Mouse (Mus musculus): ENCODE results near the gene B9d1.

The B9d1 gene

DNA sequence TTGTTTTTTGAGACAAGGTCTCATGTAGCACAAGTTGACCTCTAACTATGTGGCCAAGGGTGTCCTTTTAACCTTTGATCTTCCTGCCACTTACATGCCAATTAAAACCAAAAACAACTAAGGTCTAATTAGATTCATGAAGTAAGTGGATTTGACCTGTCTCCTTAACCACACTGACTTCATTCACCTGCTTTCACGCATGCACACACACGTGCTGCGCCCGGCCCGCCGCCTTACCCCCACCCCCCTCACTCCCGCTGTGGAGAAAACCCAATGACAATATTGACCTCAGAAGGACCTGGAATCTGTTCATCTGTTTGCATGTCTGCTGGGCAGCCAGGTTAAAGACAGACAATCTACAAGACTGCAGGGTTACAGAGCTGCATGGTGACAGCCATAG is 35.7 kb downstream of the B9d1 start:
- no peak for DNase-seq (ENCODE audit: low spot score in 2 of 2)

DNA sequence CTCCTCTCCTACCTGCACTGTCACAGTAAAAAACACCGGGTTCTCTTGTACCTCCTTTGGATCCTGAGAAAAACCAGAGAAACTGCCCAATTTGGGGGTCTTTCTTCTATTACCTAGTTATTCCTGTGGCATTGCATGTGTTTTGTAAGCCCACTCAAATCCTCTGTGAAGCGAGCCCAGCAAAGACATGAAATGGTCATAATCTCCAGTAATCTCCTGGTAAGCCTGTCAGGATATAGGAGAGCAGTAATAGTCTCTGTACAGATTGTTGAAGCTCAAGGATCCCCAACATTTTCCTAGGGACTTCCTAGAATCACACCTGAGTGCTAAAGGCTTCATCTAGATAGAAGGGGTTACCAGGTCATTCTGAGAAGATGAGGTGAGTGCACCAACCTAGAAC is 36.2 kb downstream of the B9d1 start:
- DNase-seq (ENCODE audit: low spot score in 2 of 2): no peak

- no peak for DNase-seq (ENCODE audit: low spot score in 2 of 2)
These were observed 40.6 kb downstream of the B9d1 start for GRCm38 (mm10) chr11:61545586-61545985.

- no peak for DNase-seq (ENCODE audit: low spot score in 2 of 2)
These were observed 41.5 kb downstream of the B9d1 start for GRCm38 (mm10) chr11:61546452-61546851.

DNA sequence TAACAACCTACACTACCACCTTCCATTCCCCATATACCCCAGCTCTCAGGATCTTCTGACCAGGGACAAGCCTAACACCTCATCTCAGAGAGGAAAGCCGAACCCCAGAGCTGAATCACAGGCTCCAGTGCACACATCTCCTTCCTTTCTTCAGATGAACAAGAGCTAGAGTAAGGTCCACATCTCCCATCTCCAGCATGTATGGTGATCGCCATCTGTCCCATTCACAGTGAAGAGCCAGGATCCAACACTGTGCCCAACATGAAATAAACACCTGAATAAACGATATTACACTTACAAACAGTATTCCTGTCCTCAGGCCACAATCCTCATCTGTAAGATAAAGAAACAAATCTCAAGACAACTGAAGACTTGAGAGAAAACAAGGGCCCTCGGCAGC is 42.8 kb downstream of the B9d1 start:
- no peak for DNase-seq (ENCODE audit: low spot score in 2 of 2)

GRCm38 (mm10) chr11:61550631-61551030 is 45.7 kb downstream of the B9d1 start:
- no peak for DNase-seq (ENCODE audit: low spot score in 2 of 2)

DNA sequence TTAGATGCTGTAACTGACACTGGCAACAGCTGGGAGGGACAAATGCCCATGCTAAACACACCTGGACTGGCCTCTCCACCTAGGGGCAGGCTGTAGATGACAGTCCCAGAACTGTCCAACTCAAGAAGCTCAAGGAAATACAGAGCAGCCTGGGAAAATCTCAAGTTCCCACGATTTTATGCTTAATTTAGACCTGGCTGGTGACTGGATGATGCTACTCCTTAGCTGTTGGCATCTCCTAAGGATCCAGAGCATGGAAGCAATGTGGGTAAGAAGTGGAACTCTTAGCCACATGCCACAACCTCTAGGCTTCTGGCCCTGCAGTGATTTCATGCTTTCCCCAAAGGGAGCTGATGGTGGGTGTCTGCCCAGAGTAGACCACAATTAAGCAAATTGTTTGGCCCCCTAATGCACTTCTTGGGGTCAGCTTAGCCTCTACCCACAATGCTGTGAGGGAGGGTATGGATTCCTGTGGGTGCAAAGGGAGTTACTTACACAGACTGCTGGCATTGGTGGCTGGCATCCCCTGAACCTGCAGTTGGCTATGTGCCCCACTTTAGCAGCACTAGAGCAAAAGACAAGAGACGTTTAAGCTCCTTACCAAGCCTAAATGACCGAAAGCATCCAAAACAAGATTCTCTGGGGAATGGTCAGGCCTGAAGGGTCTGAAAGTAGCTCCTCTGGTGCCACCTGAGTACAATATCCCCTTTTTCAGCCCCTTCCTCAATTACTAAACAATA is 48.2 kb downstream of the B9d1 start:
- DNase-seq (ENCODE audit: low spot score in 2 of 2): no peak

DNA sequence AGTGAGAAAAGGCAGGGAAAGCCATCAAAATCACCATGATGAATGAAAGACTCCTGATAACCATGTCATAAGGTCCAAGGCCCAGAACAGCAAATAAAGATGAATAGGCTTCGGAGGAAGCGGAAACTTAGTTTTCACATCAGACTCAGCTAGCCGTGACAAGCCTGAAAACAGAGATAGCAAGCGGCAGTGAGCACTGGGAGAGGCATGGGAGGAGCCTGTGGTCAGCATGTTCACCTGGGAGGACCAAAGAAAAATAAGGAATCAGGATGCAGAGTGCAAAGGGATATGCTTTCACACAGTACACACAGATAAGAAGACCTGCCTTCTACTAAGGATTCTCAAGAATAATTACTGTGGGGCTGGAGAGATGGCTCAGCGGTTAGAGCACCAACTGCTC is 54.6 kb downstream of the B9d1 start:
- no peak for DNase-seq (ENCODE audit: low spot score in 2 of 2)

GRCm38 (mm10) chr11:61562421-61562820 is 57.5 kb downstream of the B9d1 start:
- no peak for DNase-seq (ENCODE audit: low spot score in 2 of 2)

Measured in spleen, postnatal 36 days (tissue).